Mouse (Mus musculus): ENCODE results near the gene Krtap26-1.

GRCm38 (mm10) chr16:88647358-88647846 is at the start of gene Krtap26-1:
- TF ChIP-seq POLR2A (IDR thresholded peaks at IDR 0.05; ENCODE audit: low read depth, low read length): no peak
- TF ChIP-seq CTCF (IDR thresholded peaks at IDR 0.05; ENCODE audit: extremely low read depth, insufficient read depth, insufficient read length, insufficient replicate concordance): no peak

All from spleen, adult 2 months (tissue).